Mouse (Mus musculus): ENCODE measurements around the gene Slc29a1.

The Slc29a1 gene

GRCm38 (mm10) chr17:45551816-45552451, 47.5 kb downstream of the Slc29a1 start:
- in situ Hi-C loops (cut with MboI, MseI) = loop anchor here (5.0 kb wide), 1 partner anchor 75 kb away; the partner anchor contains the start of gene Spats1

GRCm38 (mm10) chr17:45551249-45551796, 48.1 kb downstream of the Slc29a1 start:
- in situ Hi-C loops (cut with MboI, MseI) = loop anchor here (5.0 kb wide), 1 partner anchor 74 kb away; the partner anchor contains the start of gene Spats1

DNA sequence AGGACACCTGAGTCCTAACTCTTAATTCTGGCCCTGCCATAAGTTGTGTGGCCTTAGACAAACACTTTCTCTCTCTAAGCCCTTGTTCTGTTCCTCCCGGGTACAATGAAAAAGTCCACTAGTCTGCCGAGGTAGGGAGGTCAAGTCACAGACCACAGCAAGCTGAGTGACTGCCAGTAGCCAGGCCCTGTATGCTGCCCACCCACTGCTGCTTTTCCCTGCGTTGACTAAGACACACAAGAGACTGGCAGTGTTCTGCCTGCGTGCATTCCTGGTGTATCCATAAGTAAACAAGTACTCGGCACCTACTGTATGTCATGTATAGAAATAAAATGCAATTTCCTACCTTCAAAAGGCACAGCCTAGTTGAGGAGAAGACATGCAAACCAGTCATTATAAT, 49.2 kb downstream of the Slc29a1 start:
- in situ Hi-C loops (cut with MboI, MseI) = loop anchor here (5.0 kb wide), 1 partner anchor 73 kb away; the partner anchor contains the start of gene Spats1

DNA sequence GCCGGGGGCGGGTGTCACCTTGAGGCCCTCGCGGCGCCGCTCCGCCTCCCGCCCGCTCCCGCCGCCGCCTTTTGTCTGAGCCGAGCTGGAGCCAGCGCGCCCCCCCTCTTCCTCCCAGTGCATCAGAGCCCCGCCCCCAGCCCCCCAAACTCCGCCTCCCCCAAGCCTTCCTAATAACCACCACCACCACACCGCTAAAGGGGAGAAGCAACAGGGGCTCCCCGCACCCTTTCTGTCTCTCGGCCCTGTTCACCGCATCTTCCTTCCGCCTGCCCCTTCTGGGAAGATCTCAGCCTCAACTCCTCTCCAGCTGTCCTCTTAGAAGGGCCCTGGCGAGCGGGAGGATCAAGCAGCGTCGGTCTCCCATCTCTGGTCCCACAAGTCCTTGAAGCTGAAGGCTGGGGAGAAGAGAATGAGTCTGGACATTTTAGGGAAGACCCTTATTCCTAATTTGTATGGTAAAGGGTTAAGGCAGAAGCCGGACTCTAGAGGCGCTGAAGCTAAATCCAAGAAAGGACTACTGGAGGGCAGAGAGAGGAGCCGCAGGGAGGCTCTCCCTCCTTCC, 49.7 kb downstream of the Slc29a1 start, which contains the start of gene Tmem151b:
Gene Tmem151b (minus strand): TSS at position 61 of the 565 bp plus-strand sequence.
- in situ Hi-C loops (cut with MboI, MseI) = loop anchor here (5.0 kb wide), 1 partner anchor 72 kb away; the partner anchor contains the start of gene Spats1

GRCm38 (mm10) chr17:45548541-45549512, 50.6 kb downstream of the Slc29a1 start:
- in situ Hi-C loops (cut with MboI, MseI) = no loop called here

DNA sequence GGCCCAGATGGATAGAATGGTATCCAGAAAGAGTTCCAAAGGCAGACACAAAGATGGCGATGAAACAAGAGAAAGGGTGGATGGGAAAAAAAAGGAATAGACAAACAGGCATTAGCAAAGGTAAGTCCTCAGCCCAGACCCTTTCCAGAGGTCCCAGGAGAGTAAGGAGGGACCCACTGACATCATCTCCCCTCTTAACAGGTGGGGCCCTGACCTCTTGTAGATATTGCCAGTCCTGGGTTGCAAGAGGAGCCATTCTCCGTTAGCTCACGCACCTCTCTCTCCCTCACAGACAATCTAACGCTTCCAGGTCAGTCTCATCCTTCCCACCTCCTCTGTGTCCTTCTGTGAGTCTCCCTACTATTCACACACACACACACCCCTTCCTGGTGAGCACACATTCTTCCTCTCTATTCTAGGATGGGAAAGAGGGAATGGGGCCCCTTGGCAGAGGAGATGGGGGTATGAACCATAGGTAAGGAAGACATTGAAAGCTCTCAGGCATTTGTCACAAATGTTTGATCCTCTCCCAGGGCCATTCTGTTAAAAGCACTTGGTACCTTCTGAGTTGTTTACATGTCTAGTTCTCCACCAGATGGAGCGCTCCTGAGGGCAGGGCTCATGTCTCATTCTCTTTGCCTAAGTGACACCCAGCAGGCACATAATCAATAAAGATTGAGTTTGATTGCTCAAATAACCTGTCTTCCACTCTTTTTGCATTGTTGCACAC, 51.8 kb downstream of the Slc29a1 start:
- in situ Hi-C loops (cut with MboI, MseI) = no loop called here

- in situ Hi-C loops (cut with MboI, MseI) = no loop called here
These were observed 52.5 kb downstream of the Slc29a1 start for GRCm38 (mm10) chr17:45546941-45547340.

- in situ Hi-C loops (cut with MboI, MseI) = no loop called here
These were observed 54.0 kb downstream of the Slc29a1 start for GRCm38 (mm10) chr17:45545278-45545961.

DNA sequence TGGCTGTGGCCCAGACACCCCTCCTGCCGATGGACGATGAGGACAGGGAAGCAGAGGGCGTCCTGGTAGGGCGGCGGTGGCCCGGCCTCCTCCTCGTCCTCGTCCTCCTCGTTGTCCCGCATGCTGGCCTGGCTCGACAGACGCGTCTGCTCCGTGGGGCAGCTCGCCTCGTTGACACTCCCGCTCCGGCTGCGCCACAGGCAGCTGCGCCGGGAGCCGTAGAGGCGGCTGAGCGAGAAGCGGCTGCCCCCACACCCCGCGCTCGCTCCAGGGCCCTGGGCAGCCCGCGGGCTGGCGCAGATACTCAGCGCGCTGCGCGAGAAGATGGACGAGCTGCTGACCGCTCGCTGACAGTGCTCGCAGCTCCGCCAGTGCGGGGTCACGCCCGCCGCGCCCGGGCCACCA, 54.5 kb downstream of the Slc29a1 start:
- in situ Hi-C loops (cut with MboI, MseI) = no loop called here

DNA sequence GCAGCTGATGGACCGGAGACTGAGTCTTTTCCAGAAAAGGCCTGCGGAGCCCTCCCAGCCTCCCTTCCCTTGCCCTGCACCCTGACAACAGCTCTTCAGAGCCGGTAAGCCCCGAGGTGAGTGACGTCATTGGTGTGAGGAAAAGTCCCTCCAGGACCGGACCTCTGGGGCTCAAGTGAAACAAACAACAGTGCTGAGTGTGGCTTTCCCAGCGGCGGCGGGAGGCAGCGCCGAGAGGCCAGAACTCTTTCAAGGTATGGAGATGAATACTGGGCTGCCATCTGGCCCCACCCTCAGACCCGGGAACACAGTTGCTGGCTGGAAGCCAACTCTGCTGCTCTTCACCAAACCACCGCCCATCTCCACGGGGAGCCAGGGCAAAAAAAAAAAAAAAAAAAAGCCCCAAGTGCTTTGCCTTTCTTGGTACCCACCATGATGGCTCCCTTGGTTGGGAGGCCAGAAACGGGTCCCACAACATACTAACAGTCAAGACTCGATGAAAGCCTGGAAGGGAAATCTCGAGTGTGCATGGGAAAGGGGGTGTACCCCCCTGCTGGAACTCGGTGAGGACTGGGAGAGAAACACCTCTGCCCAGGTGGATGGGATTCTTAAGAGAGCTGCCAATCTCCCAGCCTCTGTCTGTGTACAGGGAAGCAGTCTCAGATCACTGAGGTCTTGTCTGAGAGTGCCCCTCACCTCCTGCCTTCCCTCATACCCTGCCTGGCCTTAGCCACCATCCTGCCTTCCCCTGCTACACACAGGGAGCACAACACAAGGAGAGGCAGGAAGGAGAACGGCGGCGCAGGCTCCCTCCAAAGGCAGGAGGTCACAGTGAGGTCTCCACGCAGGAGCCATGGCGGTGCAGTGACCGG, 55.2 kb downstream of the Slc29a1 start:
- in situ Hi-C loops (cut with MboI, MseI) = no loop called here

DNA sequence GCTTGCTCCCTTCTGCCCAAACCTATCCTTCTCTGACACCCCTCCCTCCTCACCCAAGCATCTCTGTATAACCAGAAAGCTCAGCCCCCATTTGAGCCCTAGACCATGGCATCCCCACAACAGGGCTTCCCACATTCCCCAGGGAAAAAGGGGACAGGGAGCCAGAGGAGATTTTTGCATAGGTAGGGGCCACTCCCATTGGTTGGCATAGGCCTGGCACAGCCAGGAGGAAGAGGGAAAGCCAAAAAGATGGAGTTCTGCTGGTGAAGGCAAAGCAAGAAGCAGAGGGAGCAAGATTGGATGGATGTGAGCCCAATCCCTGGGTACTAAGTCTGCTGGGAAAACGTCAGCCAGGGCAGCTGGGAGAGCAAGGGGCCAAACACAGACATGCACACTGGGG, 56.3 kb downstream of the Slc29a1 start:
- in situ Hi-C loops (cut with MboI, MseI) = no loop called here

- in situ Hi-C loops (cut with MboI, MseI) = no loop called here
These were observed 56.7 kb downstream of the Slc29a1 start for GRCm38 (mm10) chr17:45542705-45543104.

- in situ Hi-C loops (cut with MboI, MseI) = no loop called here
These were observed 57.3 kb downstream of the Slc29a1 start for GRCm38 (mm10) chr17:45542129-45542528.

- in situ Hi-C loops (cut with MboI, MseI) = no loop called here
These were observed 59.7 kb downstream of the Slc29a1 start for GRCm38 (mm10) chr17:45539664-45540063.

GRCm38 (mm10) chr17:45538394-45538793, 61.0 kb downstream of the Slc29a1 start:
- in situ Hi-C loops (cut with MboI, MseI) = no loop called here

GRCm38 (mm10) chr17:45536264-45536663, 63.1 kb downstream of the Slc29a1 start:
- in situ Hi-C loops (cut with MboI, MseI) = no loop called here

Data from T-helper 2 cell (primary cell).